Mouse (Mus musculus) CH12.LX (cell line): Measurements from ENCODE around the gene H2-M10.3. TPM values are rescaled to one million over a fixed set of nuclear protein-coding genes. Genes with fewer than 3 reads are reported as not detected.
"Not testable (repeated sequence)": the region's sequence is repeated elsewhere in the genome, so short reads cannot be mapped to it uniquely, and the experiment has no call there.

ENCODE experiments used
- DNase-seq: peaks from one replicate; pipeline ENCODE4 v3.0.0-alpha.2; 2013; ENCODE audit errors: extremely low read depth
- H3K27ac ChIP-seq: 2 replicates; pipeline ENCODE4 v1.5.1; 2012; ENCODE audit warnings: low read depth, mild to moderate bottlenecking, control low read depth, moderate library complexity; ENCODE audit not compliant: insufficient read depth
- H3K27me3 ChIP-seq: replicated peaks from 2 replicates; pipeline ENCODE3; 2012; ENCODE audit warnings: inconsistent platforms
- H3K36me3 ChIP-seq, 2 experiments: replicated peaks in 1 of 2; 2 replicates each; pipeline versions ENCODE3 to v1.6.1; 2012; ENCODE audit warnings: inconsistent platforms in 1 of 2, low read length in 1 of 2, mild to moderate bottlenecking in 1 of 2, mixed read lengths in 1 of 2, moderate library complexity in 1 of 2; ENCODE audit not compliant: control insufficient read depth in 1 of 2, insufficient read depth in 1 of 2
- H3K4me1 ChIP-seq, 2 experiments: 2 replicates each; pipeline ENCODE4 v1.6.1; 2012; ENCODE audit warnings: inconsistent platforms in 1 of 2, moderate library complexity in 1 of 2; ENCODE audit not compliant: insufficient read depth in 2 of 2, control insufficient read depth in 1 of 2
- H3K4me2 ChIP-seq: 2 replicates; pipeline ENCODE4 v1.6.1; 2012; ENCODE audit warnings: low read depth, mild to moderate bottlenecking, control low read depth; ENCODE audit not compliant: poor library complexity, insufficient read depth, severe bottlenecking
- H3K4me3 ChIP-seq, 3 experiments: fragments of 150-350 bp in 1 of 3; sonication (generic) in 1 of 3; replicated peaks in 1 of 3; 2 replicates each; pipeline versions ENCODE3 to v1.5.1; 2011 to 2012; ENCODE audit warnings: low read depth in 2 of 3, low read length in 2 of 3, mild to moderate bottlenecking in 2 of 3, moderate library complexity in 2 of 3, control low read depth in 1 of 3, improper control_type of control experiment in 1 of 3, inconsistent platforms in 1 of 3, mixed read lengths in 1 of 3; ENCODE audit not compliant: poor library complexity in 1 of 3
- H3K79me2 ChIP-seq: replicated peaks from 2 replicates; pipeline ENCODE4 v1.6.1; 2012; ENCODE audit warnings: mild to moderate bottlenecking, moderate library complexity; ENCODE audit not compliant: control insufficient read depth, poor library complexity, insufficient read depth, severe bottlenecking; ENCODE audit errors: extremely low read depth
- H3K9ac ChIP-seq: 2 replicates; pipeline ENCODE4 v1.6.1; 2012; ENCODE audit warnings: low read depth, mild to moderate bottlenecking, control low read depth, moderate library complexity; ENCODE audit not compliant: insufficient read depth
- H3K9me3 ChIP-seq: replicated peaks from 2 replicates; pipeline ENCODE3; 2012; ENCODE audit warnings: low read length, inconsistent platforms, mixed read lengths
- BHLHE40 ChIP-seq: IDR thresholded peaks from 2 replicates; pipeline ENCODE4 v1.6.1; 2011; ENCODE audit warnings: mild to moderate bottlenecking, low read depth, low read length, improper control_type of control experiment
- CHD1 ChIP-seq: IDR thresholded peaks from 2 replicates; pipeline ENCODE4 v1.6.1; 2012; ENCODE audit warnings: low read depth, low read length, improper control_type of control experiment, inconsistent platforms
- EP300 ChIP-seq: IDR thresholded peaks from 2 replicates; pipeline ENCODE4 v1.6.1; 2011; ENCODE audit warnings: low read length, improper control_type of control experiment
- GABPA ChIP-seq: IDR thresholded peaks from 2 replicates; pipeline ENCODE4 v1.6.1; 2012; ENCODE audit warnings: low read depth, low read length, improper control_type of control experiment, inconsistent platforms; ENCODE audit not compliant: insufficient replicate concordance
- JUN ChIP-seq: IDR thresholded peaks from 2 replicates; pipeline ENCODE4 v1.6.1; 2011; ENCODE audit warnings: low read depth, mild to moderate bottlenecking, low read length, improper control_type of control experiment, moderate library complexity; ENCODE audit not compliant: insufficient read depth
- MYC ChIP-seq: IDR thresholded peaks from 2 replicates; pipeline ENCODE4 v1.6.1; 2011; ENCODE audit warnings: low read depth, mild to moderate bottlenecking, improper control_type of control experiment, low read length
- POLR2A ChIP-seq: IDR thresholded peaks from 2 replicates; pipeline ENCODE4 v1.6.1; 2011; ENCODE audit warnings: low read depth, mild to moderate bottlenecking, improper control_type of control experiment, low read length
- RAD21 ChIP-seq: IDR thresholded peaks from 2 replicates; pipeline ENCODE4 v1.6.1; 2011; ENCODE audit warnings: low read depth, mild to moderate bottlenecking, low read length, improper control_type of control experiment, moderate library complexity
- RCOR1 ChIP-seq: conservative IDR thresholded peaks from 2 replicates; pipeline ENCODE4 v1.6.1; 2012; ENCODE audit warnings: low read depth, mild to moderate bottlenecking, inconsistent platforms, low read length, improper control_type of control experiment
- SIN3A ChIP-seq: IDR thresholded peaks from 2 replicates; pipeline ENCODE4 v1.6.1; 2012; ENCODE audit warnings: low read length, improper control_type of control experiment, inconsistent platforms
- TBP ChIP-seq: conservative IDR thresholded peaks from 2 replicates; pipeline ENCODE4 v1.6.1; 2011; ENCODE audit warnings: low read depth, low read length, improper control_type of control experiment
- TCF12 ChIP-seq: IDR thresholded peaks from 2 replicates; pipeline ENCODE4 v1.6.1; 2014; ENCODE audit warnings: low read depth, mild to moderate bottlenecking, inconsistent platforms, low read length, improper control_type of control experiment
- UBTF ChIP-seq: IDR thresholded peaks from 2 replicates; pipeline ENCODE4 v1.6.1; 2012; ENCODE audit warnings: low read depth, mild to moderate bottlenecking, inconsistent platforms, low read length, improper control_type of control experiment, moderate library complexity
- dilution Hi-C: fragments of 300-500 bp; cut with MboI; formaldehyde crosslinking; loops from 2 replicates; pipeline ENCODE4 v1.14.3; 2020; ENCODE audit warnings: low sequenced_read_pairs; ENCODE audit not compliant: extremely low pct_unique_long_range_greater_than_20kb, extremely low pct_ligation_motif_present
- in situ Hi-C: fragments of 300-500 bp; cut with MboI; formaldehyde crosslinking; loops from 3 replicates; pipeline ENCODE4 v1.14.3; 2019; ENCODE audit warnings: low sequenced_read_pairs, low pct_ligation_motif_present, low pct_unique_long_range_greater_than_20kb, mixed read lengths
- polyA plus RNA-seq: library from polyadenylated mRNA; unstranded; fragments of >175 nt; gene quantifications from 2 replicates; pipeline ENCODE4 v1.2.1, GENCODE M21; 2012; ENCODE audit warnings: low read depth; ENCODE audit not compliant: insufficient read length
- total RNA-seq, 2 experiments: library from RNA; depleted of rRNA; stranded (reverse); fragments of 300-350 nt in 1 of 2; fragments of >200 nt in 1 of 2; gene quantifications; 2 replicates each; pipeline ENCODE4 v1.2.3; 2012 to 2014

Gene H2-M10.3
- 0.13 and 0.17 TPM in 2 replicates for total RNA-seq (2012; rRNA removed)
- not detected in 2 replicates for total RNA-seq (2014; rRNA removed)
- not detected in 2 replicates for polyA plus RNA-seq

DNA sequence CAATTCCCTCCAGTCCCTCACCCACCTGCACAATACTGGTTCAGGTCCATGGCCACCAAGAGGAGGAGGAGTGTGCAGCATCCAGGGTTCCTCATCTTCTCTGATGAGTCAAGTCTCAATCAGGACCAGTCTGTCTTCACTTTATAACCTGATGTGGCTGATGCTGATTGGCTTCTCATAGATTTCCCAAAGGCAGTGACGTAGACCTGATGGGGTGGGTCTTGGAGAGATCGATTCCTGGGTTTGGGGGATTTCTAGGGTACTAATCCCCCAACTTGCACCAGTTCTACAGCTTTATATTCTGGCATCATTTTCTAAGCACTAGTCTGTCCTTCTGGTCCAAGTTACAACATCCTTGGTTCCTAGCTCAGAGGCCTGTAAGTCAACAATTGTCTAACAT lies at the start of gene H2-M10.3:
TSS of gene H2-M10.3 (minus strand) at position 101 of the 400 bp plus-strand sequence.
- H3K4me3 ChIP-seq, H3K9me3 ChIP-seq, DNase-seq, H3K9ac ChIP-seq, H3K36me3 ChIP-seq, H3K27ac ChIP-seq, H3K4me2 ChIP-seq, H3K79me2 ChIP-seq, H3K4me1 ChIP-seq, dilution Hi-C loops: not testable (repeated sequence)
- in situ Hi-C loops, result loop anchor here (25.0 kb wide), 1 partner anchor 419 kb away; no protein-coding TSS in a partner anchor
- peaks cover 34% of the 10 kb centered on the region for H3K27me3 ChIP-seq

DNA sequence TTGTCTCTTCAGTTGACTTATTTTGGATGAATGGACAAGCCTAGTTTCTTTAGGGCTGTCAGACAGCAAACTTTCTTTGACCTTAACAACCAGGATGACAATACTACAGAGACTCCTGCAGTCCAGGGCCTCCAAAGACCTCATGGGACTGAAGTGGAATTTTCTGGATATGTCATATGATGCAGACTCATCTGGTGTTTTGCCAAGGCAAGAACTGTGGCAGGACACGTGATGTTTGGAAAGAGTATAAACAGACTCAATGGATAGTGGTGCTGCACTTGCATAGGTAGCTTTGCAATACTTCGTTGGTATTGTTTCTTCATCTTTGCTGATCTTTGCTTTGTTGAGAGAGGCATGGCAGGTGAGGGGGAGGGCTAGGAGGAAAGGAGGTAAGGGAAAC lies 49.2 kb upstream of the H2-M10.3 start:
- TF ChIP-seq RAD21, result no peak
- no peak for TF ChIP-seq TCF12
- no peak for TF ChIP-seq POLR2A
- no peak for TF ChIP-seq BHLHE40
- TF ChIP-seq EP300, result no peak
- no peak for TF ChIP-seq GABPA
- TF ChIP-seq TBP, result no peak
- TF ChIP-seq SIN3A, result no peak
- TF ChIP-seq JUN, result no peak
- TF ChIP-seq MYC, result no peak
- TF ChIP-seq UBTF, result no peak
- TF ChIP-seq RCOR1, result no peak
- H3K9me3 ChIP-seq, result peaks cover 5% of the 10 kb centered on the region
- no peak for DNase-seq
- peaks cover 47% of the 10 kb centered on the region for H3K27me3 ChIP-seq
- H3K36me3 ChIP-seq, result no peaks in the 10 kb centered on the region
- no peaks in the 10 kb centered on the region for H3K4me1 ChIP-seq
- in situ Hi-C loops, result no loop called here
- dilution Hi-C loops, result no loop called here
- no peak overlapping the region for H3K4me3 ChIP-seq
- H3K9ac ChIP-seq, result no peak overlapping the region
- no peak overlapping the region for H3K4me2 ChIP-seq
- no peak overlapping the region for H3K27ac ChIP-seq
- H3K79me2 ChIP-seq, result no peaks in the 10 kb centered on the region

DNA sequence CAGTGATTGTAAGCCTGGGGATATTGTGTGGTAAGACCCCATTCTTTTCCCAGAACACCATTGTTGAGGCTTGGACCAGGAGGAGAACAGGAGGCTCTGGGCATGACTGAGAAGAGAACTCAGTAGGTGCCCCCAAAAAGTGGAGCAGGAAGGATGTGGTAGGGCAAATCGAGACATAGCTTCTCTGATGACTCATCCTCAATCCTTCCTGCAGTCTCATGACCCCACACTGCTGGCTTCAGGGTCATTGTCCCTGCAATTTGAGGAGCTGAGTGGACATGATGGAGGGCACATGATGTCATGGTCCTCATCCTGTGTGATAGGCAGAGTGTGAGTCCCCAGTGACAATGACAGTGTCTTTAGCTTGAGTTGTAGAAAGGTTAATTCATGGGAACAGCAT lies 47.2 kb upstream of the H2-M10.3 start:
- Histone ChIP-seq H3K4me2 (no peak overlapping the region), H3K4me3 (no peak overlapping the region), H3K9me3 (no peaks in the 10 kb centered on the region), H3K36me3 (no peaks in the 10 kb centered on the region), H3K79me2 (no peaks in the 10 kb centered on the region), H3K27ac (no peak overlapping the region), H3K27me3 (peaks cover 45% of the 10 kb centered on the region), H3K9ac (no peak overlapping the region), H3K4me1 (no peaks in the 10 kb centered on the region)
- TF ChIP-seq CHD1, result no peak
- dilution Hi-C loops (no loop called here), in situ Hi-C loops (no loop called here)
- DNase-seq, result no peak
